Comparison of ENCODE assay signal across 15 mouse cellular contexts in genomic region chr12:77546165-77546564, GRCm38 (mm10).
"Had no signal": no experiment of that assay in that cellular context is flagged by ENCODE, and none has a peak within 500 bp of the region (broad histone marks: within the 10 kb centered on the region; RNA-seq: fewer than 3 reads in every experiment).

No protein-coding gene starts in this region.

- DNase-seq: kidney, adult 9 months; kidney, postnatal 36 days; layer of hippocampus, adult 9-11 months; layer of hippocampus, postnatal 36 days; lung, adult 18-20 months; right cerebral cortex, adult 18-20 months; right cerebral cortex, postnatal 4 days; thymus, adult 18-20 months; thymus, postnatal 25 days had no signal

- H3K4me2 ChIP-seq: limb, embryonic 13.5 days; midbrain, embryonic 13.5 days; neural tube, embryonic 15.5 days had no signal

- H3K4me1 ChIP-seq: limb, embryonic 13.5 days; midbrain, embryonic 13.5 days had no signal

- H3K36me3 ChIP-seq: limb, embryonic 13.5 days; midbrain, embryonic 13.5 days; neural tube, embryonic 15.5 days had no signal

- H3K27ac ChIP-seq: kidney, postnatal 0 days; limb, embryonic 13.5 days; liver, embryonic 14.5 days; midbrain, embryonic 13.5 days; neural tube, embryonic 15.5 days had no signal

- H3K4me3 ChIP-seq: limb, embryonic 13.5 days; midbrain, embryonic 13.5 days; myocyte; neural tube, embryonic 15.5 days had no signal

- H3K9me3 ChIP-seq: limb, embryonic 13.5 days; midbrain, embryonic 13.5 days; neural tube, embryonic 15.5 days had no signal

- H3K9ac ChIP-seq: limb, embryonic 13.5 days; liver, embryonic 14.5 days; midbrain, embryonic 13.5 days; neural tube, embryonic 15.5 days had no signal

- ATAC-seq: midbrain, embryonic 13.5 days had no signal

- H3K27me3 ChIP-seq: midbrain, embryonic 13.5 days; neural tube, embryonic 15.5 days had no signal
